Mouse (Mus musculus): Measurements from ENCODE around the gene Ccl22. TPM values are rescaled to one million over a fixed set of nuclear protein-coding genes. Genes with fewer than 3 reads are reported as not detected.

Gene Ccl22
- total RNA-seq (2014; rRNA removed) (0.05 TPM in 1 of 2 replicates, not detected in the other), polyA plus RNA-seq (2015; fragmentation: Nextera tagmentation; extraction: Ambion mirVana) (0.10 and 0.13 TPM in 2 replicates)

DNA sequence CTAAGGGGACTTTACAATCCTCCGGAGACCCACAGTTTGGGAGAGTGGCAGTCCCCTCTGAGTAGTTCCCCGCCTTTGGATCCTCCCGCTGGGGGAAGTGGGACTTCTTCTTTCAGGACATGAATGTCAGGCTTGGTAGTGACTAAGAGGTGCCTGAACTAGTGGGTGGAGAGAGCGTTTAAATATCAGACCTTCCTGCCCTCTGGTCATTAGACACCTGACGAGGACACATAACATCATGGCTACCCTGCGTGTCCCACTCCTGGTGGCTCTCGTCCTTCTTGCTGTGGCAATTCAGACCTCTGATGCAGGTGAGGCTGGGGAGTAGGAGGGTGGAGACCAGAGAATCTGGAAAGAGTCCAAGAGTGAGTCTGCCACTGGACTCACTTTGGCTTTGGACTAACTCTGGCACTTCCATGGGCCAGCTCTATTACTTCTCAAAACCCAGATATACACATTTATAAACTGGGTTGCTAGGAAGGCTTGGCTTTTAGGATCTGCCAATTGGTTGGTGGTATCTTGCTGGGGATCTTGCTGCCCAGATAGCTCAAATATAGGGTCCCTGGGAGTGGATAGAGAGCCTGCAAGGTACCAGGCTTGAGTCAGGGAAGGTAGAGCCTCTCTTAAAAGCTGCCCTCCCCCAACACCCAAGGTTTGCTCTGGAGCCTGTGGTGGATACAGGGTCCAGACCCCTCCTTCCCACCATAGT, at the start of gene Ccl22:
Gene Ccl22 (plus strand): TSS at position 115 of the 709 bp plus-strand sequence.
- ATAC-seq, result no peak
- 93% methylated on average over 7 of the region's 7 CpGs for WGBS

DNA sequence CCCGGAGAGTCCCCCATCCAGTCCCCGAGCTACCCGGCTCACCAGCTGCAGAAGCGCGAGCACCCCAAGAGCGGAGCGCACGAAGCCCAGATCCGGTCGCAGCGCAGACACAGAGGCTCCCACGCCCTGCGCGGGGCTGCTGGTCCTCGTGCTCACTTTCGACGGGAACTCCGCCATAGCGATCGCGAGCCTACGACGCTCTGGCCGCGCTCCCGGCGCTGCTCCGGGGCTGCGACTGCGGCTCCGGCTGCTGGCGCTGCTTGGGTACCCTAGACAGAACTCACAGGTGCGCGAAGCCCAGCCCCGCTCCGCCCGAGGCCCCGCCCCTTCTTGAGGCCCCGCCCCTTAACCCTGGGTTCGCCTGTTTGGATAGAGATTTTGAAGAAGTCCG, 49.4 kb upstream of the Ccl22 start, which contains the start of gene Pllp:
Gene Pllp (minus strand): TSS at position 285 of the 391 bp plus-strand sequence.
- peak within 1 kb of the TSS; percentile 15; the same call in 1 of the 2 replicates for H3K27ac ChIP-seq
- DNase-seq (ENCODE audit: low spot score) (peak; percentile 61), ATAC-seq (peak; percentile 72)
- TF ChIP-seq CTCF (IDR thresholded peaks at IDR 0.05; ENCODE audit: low read depth), result no peak
- H3K27me3 ChIP-seq (ENCODE audit: insufficient read depth, low read length), result peaks cover 28% of the 10 kb centered on the region
- peaks cover 12% of the 10 kb centered on the region; the same call in 1 of the 2 replicates for H3K4me1 ChIP-seq (ENCODE audit: insufficient read depth, low read length)
- peak within 1 kb of the TSS; percentile 44 for H3K4me3 ChIP-seq (ENCODE audit: low read length)
- H3K36me3 ChIP-seq (ENCODE audit: insufficient read depth, low read length), result no peaks in the 10 kb centered on the region
- peak within 1 kb of the TSS; percentile 67 for H3K4me2 ChIP-seq (ENCODE audit: low read depth, low read length)
- WGBS, result under 1% methylated on average over 41 of the region's 41 CpGs
- peak within 1 kb of the TSS; percentile 49; the same call in 1 of the 2 replicates for H3K9ac ChIP-seq (replicated peaks; ENCODE audit: low read length)
- H3K9me3 ChIP-seq (ENCODE audit: low read length), result no peaks in the 10 kb centered on the region

More for the DNA sequence above, at the start of gene Ccl22:
- no peak for TF ChIP-seq CTCF (IDR thresholded peaks at IDR 0.05; ENCODE audit: low read depth)
- H3K36me3 ChIP-seq (ENCODE audit: insufficient read depth, low read length), result no peaks in the 10 kb centered on the region
- no peak within 1 kb of the TSS for H3K9ac ChIP-seq (replicated peaks; ENCODE audit: low read length)
- no peaks in the 10 kb centered on the region for H3K4me1 ChIP-seq (ENCODE audit: insufficient read depth, low read length)
- H3K4me2 ChIP-seq (ENCODE audit: low read depth, low read length), result no peak within 1 kb of the TSS
- no peak within 1 kb of the TSS for H3K4me3 ChIP-seq (ENCODE audit: low read length)
- H3K27ac ChIP-seq, result no peak within 1 kb of the TSS
- no peaks in the 10 kb centered on the region for H3K9me3 ChIP-seq (ENCODE audit: low read length)
- no peak for DNase-seq (ENCODE audit: low spot score)
- H3K27me3 ChIP-seq (ENCODE audit: insufficient read depth, low read length), result no peaks in the 10 kb centered on the region

DNA sequence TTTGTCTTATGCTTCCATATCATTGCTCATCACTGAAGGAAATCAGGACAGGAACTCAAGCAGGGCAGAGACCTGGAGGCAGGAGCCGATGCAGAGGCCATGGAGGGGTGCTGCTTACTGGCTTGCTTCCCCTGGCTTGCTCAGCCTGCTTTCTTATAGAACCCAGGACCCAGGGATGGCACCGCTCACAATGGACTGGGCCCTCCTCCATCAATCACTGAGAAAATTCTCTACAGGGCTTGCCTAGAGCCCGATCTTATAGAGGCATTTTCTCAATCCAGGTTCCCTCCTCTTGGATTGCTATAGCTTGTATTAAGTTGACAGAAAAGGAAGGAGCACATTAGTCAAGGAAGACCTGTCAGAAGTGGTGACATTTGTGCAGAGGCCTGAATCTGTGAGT, 48.8 kb upstream of the Ccl22 start:
- no peak for ATAC-seq
- no peak overlapping the region for H3K27ac ChIP-seq
- no peaks in the 10 kb centered on the region for H3K36me3 ChIP-seq (ENCODE audit: insufficient read depth, low read length)
- no peak for TF ChIP-seq CTCF (IDR thresholded peaks at IDR 0.05; ENCODE audit: low read depth)
- no peak overlapping the region; the same call in 1 of the 2 replicates for H3K9ac ChIP-seq (replicated peaks; ENCODE audit: low read length)
- no peak for DNase-seq (ENCODE audit: low spot score)
- H3K4me2 ChIP-seq (ENCODE audit: low read depth, low read length), result peak overlapping the region; percentile 67
- peaks cover 28% of the 10 kb centered on the region for H3K27me3 ChIP-seq (ENCODE audit: insufficient read depth, low read length)
- no peaks in the 10 kb centered on the region for H3K9me3 ChIP-seq (ENCODE audit: low read length)
- peak overlapping the region; percentile 44 for H3K4me3 ChIP-seq (ENCODE audit: low read length)
- 53% methylated on average over 3 of the region's 3 CpGs for WGBS
- peaks cover 9% of the 10 kb centered on the region; the same call in 1 of the 2 replicates for H3K4me1 ChIP-seq (ENCODE audit: insufficient read depth, low read length)

DNA sequence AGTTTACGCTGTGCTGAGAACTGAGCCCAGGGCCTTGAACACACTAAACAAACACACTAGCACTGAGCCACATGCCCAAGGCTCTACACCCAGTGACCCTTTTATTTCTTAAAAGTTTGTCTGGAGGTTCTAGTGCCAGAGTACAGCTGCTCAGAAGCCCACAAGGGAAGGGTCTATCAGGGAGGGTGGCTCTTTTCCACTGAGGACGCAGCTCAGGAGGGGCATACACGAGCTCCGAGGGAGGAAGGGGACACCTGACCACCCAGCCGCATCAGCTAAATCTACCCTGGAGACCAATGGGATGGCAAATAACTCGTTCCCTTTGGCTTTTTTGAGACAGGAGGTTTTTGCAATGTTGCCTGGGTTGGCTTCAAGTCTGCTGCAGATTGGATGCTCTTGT, 47.4 kb upstream of the Ccl22 start:
- H3K9ac ChIP-seq (replicated peaks; ENCODE audit: low read length), result no peak overlapping the region
- no peak for DNase-seq (ENCODE audit: low spot score)
- no peak for TF ChIP-seq CTCF (IDR thresholded peaks at IDR 0.05; ENCODE audit: low read depth)
- WGBS, result 80% methylated on average over 6 of the region's 6 CpGs
- 0 out of 2 replicates have a peak, but pooled peaks cover 9% of the 10 kb centered on the region for H3K4me1 ChIP-seq (ENCODE audit: insufficient read depth, low read length)
- H3K27ac ChIP-seq, result no peak overlapping the region
- no peak overlapping the region for H3K4me3 ChIP-seq (ENCODE audit: low read length)
- H3K4me2 ChIP-seq (ENCODE audit: low read depth, low read length), result no peak overlapping the region
- H3K36me3 ChIP-seq (ENCODE audit: insufficient read depth, low read length), result no peaks in the 10 kb centered on the region
- H3K9me3 ChIP-seq (ENCODE audit: low read length), result no peaks in the 10 kb centered on the region
- ATAC-seq, result no peak
- peaks cover 24% of the 10 kb centered on the region for H3K27me3 ChIP-seq (ENCODE audit: insufficient read depth, low read length)

DNA sequence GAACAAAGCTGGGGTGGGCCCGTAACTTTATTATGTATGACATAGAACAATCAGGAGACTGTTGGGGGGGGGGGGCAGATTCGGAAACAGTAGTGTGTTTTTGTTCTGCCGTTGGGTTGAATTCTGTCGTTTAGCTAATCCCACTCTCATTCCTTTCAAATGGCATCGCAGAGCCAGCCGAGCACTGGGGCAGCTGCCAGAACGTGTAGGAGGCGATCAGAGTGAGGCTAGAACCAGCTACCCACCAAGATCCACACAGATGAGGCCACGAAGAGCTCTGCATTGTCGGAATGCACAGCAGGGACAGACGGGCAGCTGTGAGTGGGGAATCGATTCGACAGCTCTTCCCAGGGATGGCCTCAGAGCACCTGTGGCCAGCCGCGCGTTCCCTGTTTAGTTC, 46.0 kb upstream of the Ccl22 start:
- WGBS, result 57% methylated on average over 16 of the region's 16 CpGs
- Histone ChIP-seq H3K9ac (replicated peaks; ENCODE audit: low read length) (no peak overlapping the region), H3K27ac (no peak overlapping the region), H3K4me3 (ENCODE audit: low read length) (no peak overlapping the region), H3K9me3 (ENCODE audit: low read length) (no peaks in the 10 kb centered on the region), H3K36me3 (ENCODE audit: insufficient read depth, low read length) (no peaks in the 10 kb centered on the region), H3K4me2 (ENCODE audit: low read depth, low read length) (no peak overlapping the region), H3K4me1 (ENCODE audit: insufficient read depth, low read length) (0 out of 2 replicates have a peak, but pooled peaks cover 9% of the 10 kb centered on the region), H3K27me3 (ENCODE audit: insufficient read depth, low read length) (peaks cover 20% of the 10 kb centered on the region)
- no peak for DNase-seq (ENCODE audit: low spot score)
- ATAC-seq, result no peak
- no peak for TF ChIP-seq CTCF (IDR thresholded peaks at IDR 0.05; ENCODE audit: low read depth)

DNA sequence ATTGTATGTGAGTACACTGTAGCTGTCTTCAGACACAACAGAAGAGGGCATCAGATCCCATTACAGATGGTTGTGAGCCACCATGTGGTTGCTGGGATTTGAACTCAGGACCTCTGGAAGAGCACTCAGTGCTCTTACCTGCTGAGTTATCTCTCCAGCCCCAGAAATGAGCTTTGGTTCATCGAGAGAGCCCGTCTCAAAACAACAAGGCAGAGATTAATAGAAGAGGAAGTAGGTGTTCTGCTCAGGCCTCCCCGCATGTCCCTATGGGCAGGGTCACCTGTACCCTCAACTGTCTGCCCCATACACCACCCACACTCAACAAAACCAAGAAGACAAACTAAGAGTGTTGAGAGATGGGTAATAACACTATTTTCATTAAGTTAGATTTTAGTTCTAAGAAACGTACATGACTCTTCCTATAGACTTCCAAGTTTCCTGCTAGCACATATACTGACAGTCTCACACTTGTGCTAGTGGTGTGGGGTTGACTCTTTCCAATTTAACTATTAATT, 44.9 kb upstream of the Ccl22 start:
- ATAC-seq (no peak), DNase-seq (ENCODE audit: low spot score) (no peak)
- Histone ChIP-seq H3K27ac (no peak overlapping the region), H3K4me3 (ENCODE audit: low read length) (no peak overlapping the region), H3K36me3 (ENCODE audit: insufficient read depth, low read length) (no peaks in the 10 kb centered on the region), H3K4me2 (ENCODE audit: low read depth, low read length) (no peak overlapping the region), H3K27me3 (ENCODE audit: insufficient read depth, low read length) (peaks cover 16% of the 10 kb centered on the region), H3K4me1 (ENCODE audit: insufficient read depth, low read length) (0 out of 2 replicates have a peak, but pooled peaks cover 5% of the 10 kb centered on the region), H3K9ac (replicated peaks; ENCODE audit: low read length) (no peak overlapping the region), H3K9me3 (ENCODE audit: low read length) (no peaks in the 10 kb centered on the region)
- WGBS, result 89% methylated on average over 4 of the region's 4 CpGs
- no peak for TF ChIP-seq CTCF (IDR thresholded peaks at IDR 0.05; ENCODE audit: low read depth)

Measured in hindbrain, postnatal 0 days (tissue).